Mouse (Mus musculus) liver, postnatal 0 days (tissue): ENCODE results near the gene Ccdc136. TPM values are rescaled to one million over a fixed set of nuclear protein-coding genes. Genes with fewer than 3 reads are reported as not detected.

Experiments used
- ATAC-seq: fragments of 200-750 bp; cut with Nextera tagmentation; 2 replicates; pipeline ENCODE4 v1.8.0; 2017; ENCODE audit warnings: mild to moderate bottlenecking, moderate library complexity
- DNase-seq: peaks from one replicate; pipeline ENCODE4 v3.0.0-alpha.2; 2016
- H3K27ac ChIP-seq: fragments of 300-500 bp; sonication (generic); 2 replicates; pipeline ENCODE4 v1.5.1; 2014; ENCODE audit warnings: antibody characterized with exemption, moderate library complexity, mild to moderate bottlenecking, low read depth
- H3K27me3 ChIP-seq: fragments of 300-500 bp; sonication (generic); 2 replicates; pipeline ENCODE4 v1.6.1; 2014; ENCODE audit warnings: low read length, control low read depth, mixed read lengths; ENCODE audit not compliant: insufficient read depth
- H3K36me3 ChIP-seq: fragments of 300-500 bp; sonication (generic); replicated peaks from 2 replicates; pipeline ENCODE4 v1.6.1; 2014; ENCODE audit warnings: mild to moderate bottlenecking, control low read depth, low read length, moderate library complexity, mixed read lengths; ENCODE audit not compliant: insufficient read depth
- H3K4me1 ChIP-seq: fragments of 300-500 bp; sonication (generic); 2 replicates; pipeline ENCODE4 v1.6.1; 2014; ENCODE audit warnings: antibody characterized with exemption, mild to moderate bottlenecking, control low read depth; ENCODE audit not compliant: insufficient read depth
- H3K4me2 ChIP-seq: fragments of 300-500 bp; sonication (generic); 2 replicates; pipeline ENCODE4 v1.6.1; 2014; ENCODE audit warnings: low read depth, mild to moderate bottlenecking, low read length, moderate library complexity, mixed read lengths
- H3K4me3 ChIP-seq: fragments of 300-500 bp; sonication (generic); 2 replicates; pipeline ENCODE4 v1.5.1; 2014; ENCODE audit warnings: low read depth, low read length
- H3K9ac ChIP-seq: fragments of 300-500 bp; sonication (generic); replicated peaks from 2 replicates; pipeline ENCODE4 v1.6.1; 2014; ENCODE audit warnings: mild to moderate bottlenecking, moderate library complexity
- H3K9me3 ChIP-seq: fragments of 300-500 bp; sonication (generic); 2 replicates; pipeline ENCODE4 v1.6.1; 2016; ENCODE audit warnings: mild to moderate bottlenecking, control low read depth, low read length, mixed read lengths
- CTCF ChIP-seq: sonication (generic); IDR thresholded peaks from 2 replicates; pipeline ENCODE4 v1.5.1; 2016; ENCODE audit warnings: antibody characterized with exemption, low read depth
- EP300 ChIP-seq: IDR thresholded peaks from 2 replicates; pipeline ENCODE4 v1.6.1; 2016; ENCODE audit warnings: antibody characterized with exemption, low read depth, mild to moderate bottlenecking
- WGBS: fragments of 180-500 bp; shearing (Covaris S2); extraction: QIAGEN DNeasy Blood & Tissue Kit; methylation state at CpG from one replicate; pipeline ENCODE4 v1.1.7; 2014; ENCODE audit not compliant: insufficient replicate concordance; 5-methylcytosine and 5-hydroxymethylcytosine counted together
- polyA plus RNA-seq: library from polyadenylated mRNA; unstranded; fragments of >200 nt; fragmentation: Nextera tagmentation; extraction: Ambion mirVana; gene quantifications from 2 replicates; pipeline ENCODE4 v1.2.1, GENCODE M21; 2015

The Ccdc136 gene
- polyA plus RNA-seq, 1 experiment from 2014 or later, result 0.09 TPM

DNA sequence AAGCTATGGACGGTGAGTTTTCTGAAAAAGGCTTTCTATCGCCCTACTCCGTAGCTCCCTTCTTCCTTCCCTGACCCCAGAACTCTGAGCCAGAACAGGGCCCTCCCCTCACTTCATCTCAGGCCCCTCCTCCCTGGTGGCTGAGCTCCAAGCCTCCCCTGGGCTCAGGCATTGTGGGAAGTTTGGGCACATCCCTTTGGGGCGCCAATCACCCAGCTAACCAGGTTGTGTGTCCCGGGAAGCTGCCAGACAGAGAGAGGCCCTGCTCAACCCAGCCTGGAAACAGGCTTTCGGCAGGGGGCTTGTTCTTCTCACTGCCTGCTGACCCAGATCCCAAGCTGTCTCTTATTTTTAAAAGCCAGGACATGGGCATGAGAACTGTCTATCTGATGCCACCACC lies 1.5 kb downstream of the Ccdc136 start:
- H3K4me2 ChIP-seq, result no peak overlapping the region

DNA sequence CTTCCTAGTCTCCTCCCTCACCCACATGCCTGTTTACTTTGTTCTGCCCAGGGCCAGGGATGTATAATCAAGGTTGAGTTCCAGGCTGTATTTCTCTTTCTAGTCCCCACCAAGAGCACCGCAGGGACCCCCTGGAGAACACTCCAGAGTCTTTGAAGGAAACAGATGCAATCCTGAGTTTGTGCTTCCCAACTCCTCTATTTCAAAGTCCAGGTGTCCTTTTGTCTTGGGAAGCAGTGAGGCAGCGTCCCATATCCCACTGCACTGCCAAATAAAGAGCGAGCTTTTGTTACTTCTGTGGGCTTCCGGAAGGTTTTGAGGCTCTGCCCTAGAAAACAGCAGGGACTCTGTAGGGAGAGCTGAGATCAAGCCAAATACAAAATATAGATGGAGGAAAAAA lies 3.7 kb downstream of the Ccdc136 start:
- no peaks in the 10 kb centered on the region for H3K9me3 ChIP-seq
- H3K9ac ChIP-seq, result no peak overlapping the region
- H3K27me3 ChIP-seq, result peaks cover 63% of the 10 kb centered on the region
- no peak overlapping the region for H3K4me2 ChIP-seq
- peaks cover 10% of the 10 kb centered on the region for H3K4me1 ChIP-seq
- no peak overlapping the region for H3K27ac ChIP-seq
- WGBS, result 78% methylated on average over 4 of the region's 4 CpGs
- no peak for TF ChIP-seq EP300
- no peak for TF ChIP-seq CTCF
- no peaks in the 10 kb centered on the region for H3K36me3 ChIP-seq
- no peak overlapping the region for H3K4me3 ChIP-seq
- ATAC-seq, result no peak
- DNase-seq, result no peak

More for the DNA sequence above, 1.5 kb downstream of the Ccdc136 start:
- no peak overlapping the region for H3K27ac ChIP-seq
- WGBS, result 30% methylated on average over 6 of the region's 6 CpGs
- no peak overlapping the region for H3K4me3 ChIP-seq
- peaks cover 68% of the 10 kb centered on the region for H3K27me3 ChIP-seq
- ATAC-seq, result no peak
- H3K4me1 ChIP-seq, result peaks cover 8% of the 10 kb centered on the region; the same call in 1 of the 2 replicates
- no peak overlapping the region for H3K9ac ChIP-seq
- no peaks in the 10 kb centered on the region for H3K9me3 ChIP-seq
- no peaks in the 10 kb centered on the region for H3K36me3 ChIP-seq
- DNase-seq, result no peak
- no peak for TF ChIP-seq EP300
- no peak for TF ChIP-seq CTCF

DNA sequence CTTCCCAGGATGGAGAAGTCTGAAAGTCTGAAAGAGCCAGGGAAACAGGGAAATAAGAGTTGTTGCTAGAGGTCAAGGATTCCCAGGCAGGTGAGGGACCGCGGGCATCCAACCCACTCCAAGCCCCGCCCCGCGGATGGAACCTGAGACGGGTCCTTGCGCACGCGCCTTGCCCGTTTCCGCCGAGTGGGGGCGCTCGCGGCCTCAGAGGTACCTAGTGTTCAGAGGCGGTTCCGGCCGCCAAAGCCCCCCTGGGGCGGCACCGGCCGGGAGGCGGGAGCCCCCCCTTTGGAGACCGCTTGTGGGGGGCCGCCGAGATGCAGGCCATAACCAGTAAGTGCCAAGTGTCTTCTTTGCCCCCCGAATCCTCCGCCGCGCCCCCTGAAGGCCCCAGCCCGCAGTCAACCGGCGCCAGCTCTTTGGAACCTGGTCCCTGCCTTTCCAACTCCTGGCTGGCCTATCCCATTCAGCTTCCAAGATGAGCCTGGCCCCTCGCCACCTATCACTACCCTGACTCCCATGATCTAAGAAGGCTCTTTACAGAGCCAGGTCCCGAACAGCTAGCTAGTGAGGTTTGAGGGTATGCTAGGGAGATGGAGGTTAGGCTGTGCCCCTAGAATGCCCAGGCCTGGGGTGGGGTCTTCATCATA lies 6.7 kb downstream of the Ccdc136 start:
- H3K4me3 ChIP-seq, result no peak overlapping the region
- DNase-seq, result peak; percentile 49

DNA sequence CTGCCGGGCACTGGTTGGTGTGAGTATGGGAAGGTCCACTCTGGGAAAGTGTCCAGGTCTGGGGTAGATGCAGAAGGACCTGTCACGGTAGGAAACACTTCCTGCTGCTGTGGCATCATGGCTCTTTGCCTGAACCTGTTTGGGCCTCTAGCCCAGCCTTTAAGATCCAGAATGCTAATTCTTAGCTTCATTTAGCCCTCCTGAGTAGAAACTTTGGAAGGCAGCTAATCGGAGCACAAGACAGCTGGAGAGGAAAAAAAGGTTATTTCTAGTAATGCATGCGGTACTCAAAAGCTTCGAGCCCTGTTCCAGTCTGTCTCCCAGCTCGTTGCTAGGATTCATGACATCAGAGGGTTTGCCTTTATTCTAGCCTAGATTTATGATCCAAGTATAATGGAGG lies 10.3 kb downstream of the Ccdc136 start:
- H3K4me3 ChIP-seq, result no peak overlapping the region

More for the DNA sequence above, 6.7 kb downstream of the Ccdc136 start:
- Histone ChIP-seq H3K27ac (no peak overlapping the region), H3K4me1 (peaks cover 2% of the 10 kb centered on the region; the same call in 1 of the 2 replicates), H3K9ac (no peak overlapping the region), H3K9me3 (no peaks in the 10 kb centered on the region), H3K27me3 (peaks cover 33% of the 10 kb centered on the region), H3K4me2 (no peak overlapping the region), H3K36me3 (no peaks in the 10 kb centered on the region)
- ATAC-seq, result no peak
- TF ChIP-seq EP300 (no peak), CTCF (peak; percentile 24; the same call in 1 of the 2 replicates)
- 12% methylated on average over 33 of the region's 34 CpGs for WGBS

DNA sequence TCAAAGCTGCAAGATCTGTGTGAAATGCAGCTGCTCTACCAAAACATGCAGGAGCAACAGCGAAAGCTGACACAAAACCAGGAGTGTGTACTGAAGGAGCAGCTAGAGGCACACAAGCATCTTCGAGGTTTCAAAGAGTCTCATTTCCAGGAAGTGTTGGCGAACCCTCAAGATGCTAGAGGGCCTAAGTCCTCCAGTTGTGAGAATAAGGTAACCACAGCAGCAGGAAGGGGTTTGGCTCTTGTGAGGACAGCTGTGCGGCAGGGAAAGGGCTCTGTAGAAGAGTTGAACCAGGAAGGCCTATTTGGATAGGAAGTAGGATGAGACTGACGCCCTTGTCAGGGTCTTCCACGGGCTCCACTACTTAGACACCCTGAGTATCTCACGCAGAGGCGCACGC lies 19.3 kb downstream of the Ccdc136 start:
- H3K4me2 ChIP-seq, result no peak overlapping the region
- H3K27me3 ChIP-seq, result 0 out of 2 replicates have a peak, but pooled peaks cover 3% of the 10 kb centered on the region
- no peak overlapping the region for H3K27ac ChIP-seq
- WGBS, result 56% methylated on average over 9 of the region's 9 CpGs
- ATAC-seq, result no peak
- DNase-seq, result no peak
- no peak overlapping the region for H3K4me3 ChIP-seq
- H3K9ac ChIP-seq, result no peak overlapping the region
- TF ChIP-seq CTCF (no peak), EP300 (no peak)
- no peaks in the 10 kb centered on the region for H3K9me3 ChIP-seq
- H3K36me3 ChIP-seq, result no peaks in the 10 kb centered on the region
- no peaks in the 10 kb centered on the region for H3K4me1 ChIP-seq

More for the DNA sequence above, 10.3 kb downstream of the Ccdc136 start:
- no peak overlapping the region for H3K9ac ChIP-seq
- no peak for TF ChIP-seq EP300
- no peak for TF ChIP-seq CTCF
- H3K27me3 ChIP-seq, result peaks cover 14% of the 10 kb centered on the region
- no peak for DNase-seq
- H3K4me2 ChIP-seq, result no peak overlapping the region
- H3K9me3 ChIP-seq, result no peaks in the 10 kb centered on the region
- peaks cover 2% of the 10 kb centered on the region; the same call in 1 of the 2 replicates for H3K4me1 ChIP-seq
- ATAC-seq, result no peak
- WGBS, result 76% methylated on average over 6 of the region's 6 CpGs
- no peaks in the 10 kb centered on the region for H3K36me3 ChIP-seq
- H3K27ac ChIP-seq, result no peak overlapping the region

DNA sequence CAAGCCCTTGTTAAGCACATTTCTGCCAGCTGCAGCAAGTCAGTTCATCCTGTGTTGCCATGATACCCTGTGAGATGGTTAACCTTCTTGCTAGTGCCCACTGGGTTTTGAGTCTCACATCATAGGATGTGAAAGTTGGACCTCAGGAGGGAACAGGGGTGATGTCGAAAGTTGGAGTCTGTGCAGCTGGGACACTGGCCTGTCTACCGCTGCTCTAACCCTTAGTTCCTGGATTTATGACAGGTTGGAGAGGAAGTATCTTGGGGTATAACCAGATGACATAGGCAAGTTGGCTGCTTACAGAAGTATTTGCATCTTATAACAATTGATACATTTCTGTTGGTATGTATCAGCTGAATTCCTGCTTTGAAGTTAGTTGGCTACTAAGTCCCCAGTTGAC lies 24.5 kb downstream of the Ccdc136 start:
- 0 out of 2 replicates have a peak, but pooled peaks cover 3% of the 10 kb centered on the region for H3K27me3 ChIP-seq
- H3K9me3 ChIP-seq, result no peaks in the 10 kb centered on the region
- no peak overlapping the region for H3K4me2 ChIP-seq
- no peak for ATAC-seq
- no peak for TF ChIP-seq CTCF
- no peak for TF ChIP-seq EP300
- DNase-seq, result no peak
- no peak overlapping the region for H3K4me3 ChIP-seq
- no peak overlapping the region for H3K9ac ChIP-seq
- WGBS, result 35% methylated on average over 2 of the region's 2 CpGs
- no peaks in the 10 kb centered on the region for H3K4me1 ChIP-seq
- no peak overlapping the region for H3K27ac ChIP-seq
- H3K36me3 ChIP-seq, result no peaks in the 10 kb centered on the region
